8 mouse cellular contexts compared by ENCODE assay signal in genomic region chr10:42678331-42678730, GRCm38 (mm10).
DNase-seq lines count a peak whose midpoint lies in the region; ATAC-seq and TF ChIP-seq lines count a peak whose summit lies in the region.

No protein-coding gene starts in this region.

- peak overlapping the region; percentile 94 for H3K4me3 ChIP-seq in heart, embryonic 15.5 days
- H3K4me3 ChIP-seq in G1E (ENCODE audit: low read depth, low read length): peak overlapping the region; percentile 95
- H3K4me3 ChIP-seq in hindbrain, embryonic 11.5 days (ENCODE audit: low read depth, low read length): peak overlapping the region; percentile 83
- H3K4me3 ChIP-seq in midbrain, embryonic 11.5 days (ENCODE audit: low read depth, low read length): peak overlapping the region; percentile 94

- H3K27me3 ChIP-seq in heart, embryonic 15.5 days: no peaks in the 10 kb centered on the region; the same call in 1 of the 2 replicates
- H3K27me3 ChIP-seq in G1E (ENCODE audit: insufficient read depth, low read length): no peaks in the 10 kb centered on the region
- no peaks in the 10 kb centered on the region for H3K27me3 ChIP-seq in hindbrain, embryonic 11.5 days (ENCODE audit: control insufficient read depth, insufficient read depth, low read length)
- H3K27me3 ChIP-seq in midbrain, embryonic 11.5 days (ENCODE audit: control insufficient read depth, insufficient read depth, low read length): no peaks in the 10 kb centered on the region; the same call in 1 of the 2 replicates

- H3K4me1 ChIP-seq in heart, embryonic 15.5 days (replicated peaks): peaks cover 10% of the 10 kb centered on the region
- H3K4me1 ChIP-seq in G1E (ENCODE audit: insufficient read depth, low read depth, low read length): peaks cover 14% of the 10 kb centered on the region
- H3K4me1 ChIP-seq in hindbrain, embryonic 11.5 days (replicated peaks; ENCODE audit: control insufficient read depth, insufficient read depth, low read length): peaks cover 2% of the 10 kb centered on the region; the same call in 1 of the 2 replicates
- H3K4me1 ChIP-seq in midbrain, embryonic 11.5 days (ENCODE audit: control insufficient read depth, insufficient read depth, low read length): peaks cover 9% of the 10 kb centered on the region

- H3K9me3 ChIP-seq in heart, embryonic 15.5 days (replicated peaks): no peaks in the 10 kb centered on the region
- H3K9me3 ChIP-seq in G1E (replicated peaks): no peaks in the 10 kb centered on the region
- H3K9me3 ChIP-seq in hindbrain, embryonic 11.5 days (ENCODE audit: control insufficient read depth, low read length): no peaks in the 10 kb centered on the region
- H3K9me3 ChIP-seq in midbrain, embryonic 11.5 days (ENCODE audit: control insufficient read depth, low read length): no peaks in the 10 kb centered on the region

- no peaks in the 10 kb centered on the region for H3K36me3 ChIP-seq in heart, embryonic 15.5 days
- peaks cover 22% of the 10 kb centered on the region for H3K36me3 ChIP-seq in G1E (replicated peaks)
- no peaks in the 10 kb centered on the region for H3K36me3 ChIP-seq in hindbrain, embryonic 11.5 days (ENCODE audit: control insufficient read depth, insufficient read depth, low read length)
- no peaks in the 10 kb centered on the region for H3K36me3 ChIP-seq in midbrain, embryonic 11.5 days (ENCODE audit: control insufficient read depth, insufficient read depth, low read length)

- H3K27ac ChIP-seq in heart, embryonic 15.5 days: peak overlapping the region; percentile 61
- H3K27ac ChIP-seq in hindbrain, embryonic 11.5 days (ENCODE audit: low read depth, low read length): no peak overlapping the region
- H3K27ac ChIP-seq in midbrain, embryonic 11.5 days (ENCODE audit: low read depth, low read length): no peak overlapping the region

- intact Hi-C loops in heart, postnatal 14 days (cut with DNase I): no loop called here

- H3K9ac ChIP-seq in heart, embryonic 15.5 days: peak overlapping the region; percentile 75; the same call in 1 of the 2 replicates
- peak overlapping the region; percentile 79 for H3K9ac ChIP-seq in hindbrain, embryonic 11.5 days (ENCODE audit: low read depth, low read length)
- H3K9ac ChIP-seq in midbrain, embryonic 11.5 days (ENCODE audit: low read length): peak overlapping the region; percentile 55; the same call in 1 of the 2 replicates

- no peak for TF ChIP-seq CTCF in G1E (IDR thresholded peaks at IDR 0.05; ENCODE audit: low read depth, low read length)

- ATAC-seq in heart, embryonic 15.5 days (replicated peaks; ENCODE audit: insufficient number of reproducible peaks, insufficient read depth, low FRiP score, low read depth): no peak
- no peak for ATAC-seq in G1E (ENCODE audit: extremely low read depth, insufficient number of reproducible peaks, low FRiP score, poor library complexity, severe bottlenecking)
- peak; percentile 26; the same call in 1 of the 2 replicates for ATAC-seq in hindbrain, embryonic 11.5 days (ENCODE audit: low FRiP score)
- ATAC-seq in midbrain, embryonic 11.5 days (ENCODE audit: low FRiP score): peak; percentile 19; the same call in 1 of the 2 replicates

- 55% methylated on average over 6 of the region's 6 CpGs for WGBS in heart, embryonic 15.5 days
- 45% methylated on average over 6 of the region's 6 CpGs for WGBS in hindbrain, embryonic 11.5 days
- WGBS in midbrain, embryonic 11.5 days: 51% methylated on average over 6 of the region's 6 CpGs

- no peak for DNase-seq in heart, postnatal 14 days
- DNase-seq in G1E (ENCODE audit: low spot score): no peak
- DNase-seq in hindbrain, embryonic 11.5 days (ENCODE audit: low spot score): no peak
- DNase-seq in midbrain, embryonic 11.5 days (ENCODE audit: low spot score, missing footprints): no peak
- DNase-seq in left cerebral cortex, adult 8-10 months (ENCODE audit: low spot score in 2 of 2): no peak
- DNase-seq in urinary bladder, postnatal 25 days (ENCODE audit: low spot score): no peak
- DNase-seq in yolk sac, embryonic 10.5 days (ENCODE audit: low spot score): no peak

- peak overlapping the region; percentile 72 for H3K4me2 ChIP-seq in heart, embryonic 15.5 days
- H3K4me2 ChIP-seq in hindbrain, embryonic 11.5 days (replicated peaks; ENCODE audit: low read depth, low read length): peak overlapping the region; percentile 84
- H3K4me2 ChIP-seq in midbrain, embryonic 11.5 days: peak overlapping the region; percentile 79

Comparison
In these comparisons a context has a peak if more than half of its experiments do, and no peak if none do; other contexts are left out.
1. ATAC-seq: peak in hindbrain, embryonic 11.5 days (single experiment) and midbrain, embryonic 11.5 days (single experiment); none in heart, embryonic 15.5 days (single experiment) and G1E (single experiment).
2. Peak in every context shown above with its lines, with median percentiles within 50 percentile points of each other: H3K4me2 ChIP-seq, H3K4me3 ChIP-seq and H3K9ac ChIP-seq.